Mouse (Mus musculus): ENCODE results near the gene Mtus2.

- no peak for TF ChIP-seq CTCF (IDR thresholded peaks at IDR 0.05; ENCODE audit: low read depth, low read length)
- TF ChIP-seq POLR2A (IDR thresholded peaks at IDR 0.05; ENCODE audit: borderline replicate concordance, low read depth, low read length) = no peak
These were observed 396.3 kb downstream of the Mtus2 start for GRCm38 (mm10) chr5:148353429-148353828.

Data from bone marrow macrophage, adult 2 months (primary cell).